Mouse (Mus musculus): Measurements from ENCODE around the gene Recql. TPM values are rescaled to one million over a fixed set of nuclear protein-coding genes. Genes with fewer than 3 reads are reported as not detected.
"Not testable (repeated sequence)": the region's sequence is repeated elsewhere in the genome, so short reads cannot be mapped to it uniquely, and the experiment has no call there.

Recql gene
- polyA plus RNA-seq, 1 experiment from 2014 or later = 18.0 TPM

DNA sequence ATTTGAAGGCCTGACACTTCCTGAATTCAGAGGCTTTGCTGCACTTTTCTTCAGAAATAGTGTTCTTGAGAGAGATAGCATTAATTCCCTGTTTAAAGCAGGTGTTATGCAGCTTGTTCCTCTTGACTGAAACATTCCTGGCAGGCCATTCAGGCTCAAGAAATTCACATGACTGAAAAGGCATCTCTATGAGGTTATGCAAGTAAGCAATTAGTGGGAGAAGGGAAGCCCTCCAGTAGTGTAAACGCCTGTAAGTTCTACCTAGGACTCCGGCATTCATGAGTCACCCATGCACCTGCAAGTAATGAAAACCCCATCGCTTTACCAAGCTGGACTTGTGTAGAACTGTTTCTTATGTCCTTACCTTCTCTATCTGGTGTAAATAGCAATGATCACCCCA, 17.3 kb downstream of the Recql start:
- no peak for ATAC-seq
- H3K36me3 ChIP-seq (ENCODE audit: control insufficient read depth, insufficient read depth, low read length) = peaks cover 4% of the 10 kb centered on the region
- 87% methylated on average over 3 of the region's 3 CpGs for WGBS

DNA sequence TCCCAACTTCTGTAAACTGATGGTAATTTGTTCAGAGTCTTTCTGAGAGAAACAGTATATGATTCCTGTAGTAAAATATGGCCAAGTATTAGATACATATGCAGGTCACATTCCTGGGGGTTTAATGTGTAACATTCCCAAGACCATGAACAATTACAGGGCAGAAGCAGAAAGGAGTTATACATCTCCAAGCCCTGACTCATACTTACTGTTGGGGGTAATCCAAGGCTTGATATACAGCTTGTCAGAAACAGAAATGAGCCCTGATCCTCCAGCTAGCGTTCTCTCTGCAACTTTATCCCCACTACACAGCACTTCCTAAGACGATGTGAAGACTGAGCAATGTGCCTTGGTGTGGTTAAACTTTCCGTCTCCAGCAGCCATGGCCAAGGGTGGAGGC, 19.3 kb downstream of the Recql start:
- Histone ChIP-seq H3K4me2 (ENCODE audit: low read depth, low read length) (no peak overlapping the region), H3K27ac (ENCODE audit: low read length) (no peak overlapping the region), H3K9ac (ENCODE audit: low read depth, low read length) (no peak overlapping the region), H3K9me3 (ENCODE audit: control insufficient read depth, low read length) (no peaks in the 10 kb centered on the region), H3K36me3 (ENCODE audit: control insufficient read depth, insufficient read depth, low read length) (peaks cover 5% of the 10 kb centered on the region), H3K4me1 (ENCODE audit: control insufficient read depth, insufficient read depth, low read length) (no peaks in the 10 kb centered on the region), H3K27me3 (replicated peaks; ENCODE audit: control insufficient read depth, insufficient read depth, low read length) (no peaks in the 10 kb centered on the region), H3K4me3 (ENCODE audit: low read length) (no peak overlapping the region)
- 88% methylated on average over 3 of the region's 3 CpGs for WGBS
- no peak for ATAC-seq

More for the DNA sequence above, 17.3 kb downstream of the Recql start:
- Histone ChIP-seq H3K4me1 (ENCODE audit: control insufficient read depth, insufficient read depth, low read length) (no peaks in the 10 kb centered on the region), H3K27ac (ENCODE audit: low read length) (no peak overlapping the region), H3K9me3 (ENCODE audit: control insufficient read depth, low read length) (no peaks in the 10 kb centered on the region), H3K4me3 (ENCODE audit: low read length) (no peak overlapping the region), H3K4me2 (ENCODE audit: low read depth, low read length) (no peak overlapping the region), H3K27me3 (replicated peaks; ENCODE audit: control insufficient read depth, insufficient read depth, low read length) (no peaks in the 10 kb centered on the region), H3K9ac (ENCODE audit: low read depth, low read length) (no peak overlapping the region)

DNA sequence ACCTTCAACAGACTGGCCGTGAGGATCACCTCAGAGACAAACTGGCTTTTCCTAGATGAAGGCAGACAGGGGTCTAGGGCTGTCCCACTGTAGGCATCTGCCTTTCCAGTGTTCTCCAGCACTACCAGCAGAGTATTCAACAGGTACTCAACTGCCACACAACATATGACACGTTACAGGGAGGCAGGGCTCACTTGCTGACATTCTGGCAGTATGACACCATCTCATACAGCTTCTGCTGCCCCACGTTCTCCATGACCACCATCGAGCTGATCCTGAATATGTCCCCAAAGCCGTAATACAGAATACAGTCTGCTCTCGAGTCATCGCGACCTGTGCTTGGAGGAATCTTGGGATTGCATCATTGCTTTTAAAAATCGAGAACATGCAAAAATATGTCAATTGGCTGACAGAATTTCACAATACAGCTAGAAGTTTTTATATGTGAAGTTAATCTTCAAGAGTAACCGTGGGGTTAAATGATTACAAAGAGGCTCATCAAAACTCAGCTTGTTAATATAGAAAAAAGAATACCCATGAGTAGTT, 20.3 kb downstream of the Recql start:
- no peaks in the 10 kb centered on the region for H3K27me3 ChIP-seq (replicated peaks; ENCODE audit: control insufficient read depth, insufficient read depth, low read length)
- no peaks in the 10 kb centered on the region for H3K4me1 ChIP-seq (ENCODE audit: control insufficient read depth, insufficient read depth, low read length)
- no peak overlapping the region for H3K4me3 ChIP-seq (ENCODE audit: low read length)
- no peak for ATAC-seq
- H3K9me3 ChIP-seq (ENCODE audit: control insufficient read depth, low read length) = no peaks in the 10 kb centered on the region
- H3K9ac ChIP-seq (ENCODE audit: low read depth, low read length) = no peak overlapping the region
- H3K36me3 ChIP-seq (ENCODE audit: control insufficient read depth, insufficient read depth, low read length) = peaks cover 2% of the 10 kb centered on the region; the same call in 1 of the 2 replicates
- no peak overlapping the region for H3K4me2 ChIP-seq (ENCODE audit: low read depth, low read length)
- 89% methylated on average over 10 of the region's 10 CpGs for WGBS
- no peak overlapping the region for H3K27ac ChIP-seq (ENCODE audit: low read length)

DNA sequence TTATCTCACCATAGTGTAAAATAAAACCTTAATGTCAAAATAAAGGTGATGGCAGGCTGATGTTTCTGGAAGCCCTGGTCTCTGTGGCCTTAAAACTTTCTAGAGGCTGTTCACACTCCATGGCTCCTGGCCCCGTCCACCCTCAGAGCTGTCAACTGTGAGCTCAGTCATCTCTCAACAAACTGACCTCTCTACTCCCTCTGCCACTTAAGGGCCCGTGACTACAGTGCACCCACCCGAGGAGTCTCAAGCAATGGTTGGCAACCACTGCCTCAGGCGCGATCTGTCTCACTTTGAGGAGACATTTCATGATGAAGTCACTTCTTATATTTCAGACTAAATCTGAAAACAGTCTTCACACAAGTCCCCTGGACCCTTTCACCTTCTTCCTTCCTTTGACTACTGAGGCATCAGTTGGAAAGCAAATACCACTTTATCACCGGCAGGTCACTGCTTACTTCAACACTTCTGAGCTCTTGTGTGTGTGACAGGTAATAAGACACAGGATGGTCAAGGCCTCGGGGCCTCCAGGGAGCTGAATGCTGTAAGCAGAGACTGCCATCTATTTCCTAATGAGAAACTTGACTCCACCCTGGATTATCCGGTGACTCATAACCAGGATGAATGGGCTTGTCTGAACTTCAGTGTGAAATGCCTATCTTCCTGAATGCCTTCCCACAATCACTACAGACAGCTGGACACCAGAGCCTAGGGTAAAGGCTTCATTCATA, 21.0 kb downstream of the Recql start:
- no peak overlapping the region for H3K4me2 ChIP-seq (ENCODE audit: low read depth, low read length)
- H3K9me3 ChIP-seq (ENCODE audit: control insufficient read depth, low read length) = no peaks in the 10 kb centered on the region
- no peak for ATAC-seq
- H3K27ac ChIP-seq (ENCODE audit: low read length) = no peak overlapping the region
- H3K36me3 ChIP-seq (ENCODE audit: control insufficient read depth, insufficient read depth, low read length) = peaks cover 2% of the 10 kb centered on the region; the same call in 1 of the 2 replicates
- no peaks in the 10 kb centered on the region for H3K27me3 ChIP-seq (replicated peaks; ENCODE audit: control insufficient read depth, insufficient read depth, low read length)
- 86% methylated on average over 8 of the region's 8 CpGs for WGBS
- no peaks in the 10 kb centered on the region for H3K4me1 ChIP-seq (ENCODE audit: control insufficient read depth, insufficient read depth, low read length)
- H3K9ac ChIP-seq (ENCODE audit: low read depth, low read length) = no peak overlapping the region
- no peak overlapping the region for H3K4me3 ChIP-seq (ENCODE audit: low read length)

DNA sequence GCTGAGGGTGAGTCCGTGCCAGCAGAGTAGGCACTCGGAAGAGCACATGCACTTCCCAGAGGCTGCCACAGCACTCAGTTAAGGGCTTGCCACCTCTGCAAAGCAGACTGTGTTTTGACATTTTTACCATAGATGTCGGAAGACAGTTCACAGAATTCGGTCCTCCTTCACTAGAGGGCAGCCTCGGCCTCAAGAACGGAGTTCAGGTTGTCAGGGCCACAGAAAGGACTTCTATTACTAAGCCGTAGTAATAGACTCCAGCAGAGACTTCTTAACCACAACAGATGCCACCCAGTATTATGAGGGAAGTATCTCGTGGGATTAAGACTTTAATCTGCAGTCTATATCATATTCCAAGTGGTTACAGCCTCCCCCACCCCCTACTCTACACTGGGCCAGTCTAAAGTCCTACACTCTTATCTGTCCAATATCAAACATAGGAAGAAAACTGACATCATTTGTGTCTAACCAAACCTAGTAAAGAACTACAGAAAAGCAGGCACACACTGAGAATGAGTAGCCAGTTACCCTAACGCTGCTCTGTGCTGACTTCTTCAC, 23.8 kb downstream of the Recql start:
- H3K4me3 ChIP-seq (ENCODE audit: low read length) = no peak overlapping the region
- H3K9ac ChIP-seq (ENCODE audit: low read depth, low read length) = no peak overlapping the region
- no peaks in the 10 kb centered on the region for H3K27me3 ChIP-seq (replicated peaks; ENCODE audit: control insufficient read depth, insufficient read depth, low read length)
- peak; percentile 40; the same call in 1 of the 2 replicates for ATAC-seq
- H3K27ac ChIP-seq (ENCODE audit: low read length) = no peak overlapping the region
- peaks cover 7% of the 10 kb centered on the region; the same call in 1 of the 2 replicates for H3K36me3 ChIP-seq (ENCODE audit: control insufficient read depth, insufficient read depth, low read length)
- H3K9me3 ChIP-seq (ENCODE audit: control insufficient read depth, low read length) = no peaks in the 10 kb centered on the region
- no peak overlapping the region for H3K4me2 ChIP-seq (ENCODE audit: low read depth, low read length)
- H3K4me1 ChIP-seq (ENCODE audit: control insufficient read depth, insufficient read depth, low read length) = no peaks in the 10 kb centered on the region
- WGBS = 62% methylated on average over 9 of the region's 9 CpGs

DNA sequence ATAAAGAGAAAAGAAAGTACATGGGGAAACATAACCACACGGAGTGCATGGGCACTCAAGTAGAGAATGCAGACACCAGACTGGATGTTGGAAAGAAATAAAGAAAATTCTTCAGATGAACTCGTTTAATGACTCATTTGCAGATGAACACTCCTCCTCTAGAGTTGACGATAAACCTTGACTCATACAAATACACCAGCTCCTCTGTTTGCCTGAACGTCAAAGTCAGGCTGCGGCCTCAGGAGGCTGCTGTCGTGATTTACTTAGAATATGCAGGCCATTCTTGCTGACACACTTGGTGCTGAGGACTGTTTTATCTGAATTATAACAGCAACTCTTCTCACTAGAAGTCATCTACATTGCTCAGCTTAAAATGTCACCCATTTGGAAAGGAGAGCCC, 24.9 kb downstream of the Recql start:
- 92% methylated on average over 6 of the region's 6 CpGs for WGBS
- H3K4me1 ChIP-seq (ENCODE audit: control insufficient read depth, insufficient read depth, low read length) = no peaks in the 10 kb centered on the region
- no peak overlapping the region for H3K4me2 ChIP-seq (ENCODE audit: low read depth, low read length)
- H3K9me3 ChIP-seq (ENCODE audit: control insufficient read depth, low read length) = no peaks in the 10 kb centered on the region
- H3K9ac ChIP-seq (ENCODE audit: low read depth, low read length) = no peak overlapping the region
- no peak for ATAC-seq
- H3K27ac ChIP-seq (ENCODE audit: low read length) = no peak overlapping the region
- H3K27me3 ChIP-seq (replicated peaks; ENCODE audit: control insufficient read depth, insufficient read depth, low read length) = no peaks in the 10 kb centered on the region
- H3K36me3 ChIP-seq (ENCODE audit: control insufficient read depth, insufficient read depth, low read length) = peaks cover 7% of the 10 kb centered on the region; the same call in 1 of the 2 replicates
- no peak overlapping the region for H3K4me3 ChIP-seq (ENCODE audit: low read length)

DNA sequence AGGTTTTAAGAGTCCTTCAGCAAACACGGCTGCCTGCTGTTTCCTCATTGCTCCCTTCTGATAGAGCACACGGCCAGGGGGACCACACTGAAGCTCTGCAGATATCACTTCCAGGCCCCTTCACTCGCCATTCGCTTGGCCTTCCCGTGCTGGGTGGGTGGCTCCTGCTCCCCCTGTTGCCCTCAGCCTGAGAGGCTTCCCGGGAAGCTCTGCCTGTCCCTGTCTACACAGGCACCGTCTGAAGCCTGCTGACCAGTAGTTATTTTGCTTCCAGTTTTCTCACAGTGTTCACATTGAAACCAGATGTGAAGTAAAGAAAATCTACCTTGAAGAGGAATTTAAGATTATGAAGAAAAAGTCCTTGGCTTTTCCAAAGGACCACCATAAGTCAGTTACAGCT, 29.8 kb downstream of the Recql start:
- WGBS = 71% methylated on average over 7 of the region's 7 CpGs
- peaks cover 5% of the 10 kb centered on the region; the same call in 1 of the 2 replicates for H3K36me3 ChIP-seq (ENCODE audit: control insufficient read depth, insufficient read depth, low read length)
- ATAC-seq = no peak

DNA sequence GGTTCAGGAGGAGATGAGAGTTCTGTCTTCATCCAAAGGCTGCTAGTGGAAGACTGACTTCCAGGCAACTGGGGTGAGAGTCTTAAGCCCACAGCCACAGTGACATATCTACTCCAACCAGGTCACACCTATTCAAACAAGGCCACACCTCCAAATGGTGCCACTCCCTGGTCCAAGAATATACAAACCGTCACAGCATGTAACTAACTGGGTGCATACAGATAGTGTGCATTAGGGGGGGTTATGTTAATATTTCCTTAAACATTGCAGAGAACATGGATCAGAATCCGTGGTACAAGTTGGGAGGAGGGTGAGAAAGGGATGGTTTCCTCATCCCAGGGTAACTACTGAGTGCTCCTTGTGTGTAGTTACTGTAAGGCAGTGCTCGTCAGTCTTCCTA, 34.8 kb downstream of the Recql start:
- not testable (repeated sequence) for ATAC-seq; H3K4me2 ChIP-seq (ENCODE audit: low read depth, low read length); H3K9ac ChIP-seq (ENCODE audit: low read depth, low read length); H3K36me3 ChIP-seq (ENCODE audit: control insufficient read depth, insufficient read depth, low read length); H3K27me3 ChIP-seq (replicated peaks; ENCODE audit: control insufficient read depth, insufficient read depth, low read length); H3K4me1 ChIP-seq (ENCODE audit: control insufficient read depth, insufficient read depth, low read length); H3K27ac ChIP-seq (ENCODE audit: low read length); H3K9me3 ChIP-seq (ENCODE audit: control insufficient read depth, low read length); H3K4me3 ChIP-seq (ENCODE audit: low read length)
- WGBS = 80% methylated on average over 3 of the region's 3 CpGs

More for the DNA sequence above, 29.8 kb downstream of the Recql start:
- H3K4me3 ChIP-seq (ENCODE audit: low read length) = no peak overlapping the region
- H3K4me1 ChIP-seq (ENCODE audit: control insufficient read depth, insufficient read depth, low read length) = no peaks in the 10 kb centered on the region
- H3K9ac ChIP-seq (ENCODE audit: low read depth, low read length) = no peak overlapping the region
- no peaks in the 10 kb centered on the region for H3K27me3 ChIP-seq (replicated peaks; ENCODE audit: control insufficient read depth, insufficient read depth, low read length)
- H3K4me2 ChIP-seq (ENCODE audit: low read depth, low read length) = no peak overlapping the region
- no peaks in the 10 kb centered on the region for H3K9me3 ChIP-seq (ENCODE audit: control insufficient read depth, low read length)
- H3K27ac ChIP-seq (ENCODE audit: low read length) = no peak overlapping the region

DNA sequence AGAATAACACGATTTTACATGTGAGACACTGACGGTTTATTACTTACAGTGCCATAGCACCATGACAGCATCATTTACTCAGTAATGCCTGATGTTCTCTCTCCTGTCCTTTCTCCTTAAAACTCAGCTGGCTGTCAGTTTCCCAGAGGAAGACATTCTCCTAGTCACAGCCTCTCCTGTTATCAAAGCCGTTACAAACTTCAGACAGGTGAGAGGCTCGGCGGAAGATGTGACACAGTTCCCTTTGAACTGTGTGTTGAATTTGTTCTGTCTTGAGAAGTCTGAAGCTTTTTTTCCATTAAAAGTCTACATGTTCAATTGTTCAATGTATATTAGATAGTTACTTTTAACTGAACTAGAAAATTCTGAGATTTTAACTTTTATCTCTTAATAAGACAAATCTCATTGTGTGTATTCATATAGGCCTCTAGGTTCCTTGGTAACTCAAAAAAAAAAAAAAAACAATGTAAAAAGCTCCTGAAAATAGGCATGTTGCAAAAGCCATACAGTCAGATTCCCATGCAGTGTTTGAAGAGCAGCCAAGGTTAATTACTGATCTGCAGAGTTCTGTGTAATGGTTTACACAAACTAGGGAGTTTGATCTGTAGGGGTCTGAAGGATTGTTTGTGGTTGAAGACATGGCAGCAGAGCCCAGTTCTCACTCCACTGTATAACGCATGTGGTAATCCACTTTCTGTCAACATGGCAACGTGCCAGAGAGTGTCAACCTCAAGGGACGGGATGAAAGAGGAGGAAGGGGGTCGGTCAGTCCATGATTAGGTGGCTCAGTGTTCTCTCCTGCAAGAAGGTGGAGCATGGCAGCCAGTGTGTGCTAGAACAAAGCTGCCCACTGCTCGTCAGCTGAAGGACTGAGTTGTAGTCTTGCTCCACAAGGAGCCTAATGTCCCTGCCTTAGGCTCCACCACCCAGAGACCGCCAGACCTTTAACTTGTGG, 39.2 kb downstream of the Recql start:
- Histone ChIP-seq H3K4me3 (ENCODE audit: low read length) (no peak overlapping the region), H3K27ac (ENCODE audit: low read length) (no peak overlapping the region), H3K36me3 (ENCODE audit: control insufficient read depth, insufficient read depth, low read length) (no peaks in the 10 kb centered on the region), H3K4me1 (ENCODE audit: control insufficient read depth, insufficient read depth, low read length) (no peaks in the 10 kb centered on the region), H3K4me2 (ENCODE audit: low read depth, low read length) (no peak overlapping the region), H3K9me3 (ENCODE audit: control insufficient read depth, low read length) (no peaks in the 10 kb centered on the region), H3K9ac (ENCODE audit: low read depth, low read length) (no peak overlapping the region), H3K27me3 (replicated peaks; ENCODE audit: control insufficient read depth, insufficient read depth, low read length) (no peaks in the 10 kb centered on the region)
- WGBS = 72% methylated on average over 11 of the region's 11 CpGs
- ATAC-seq = no peak
